Mouse (Mus musculus) testis, adult 2 months (tissue): ENCODE data around the gene Gm44790.

ENCODE experiments used
- CTCF ChIP-seq: fragments of 200-500 bp; IDR thresholded peaks from 2 replicates; pipeline ENCODE4 v1.5.1; 2012; ENCODE audit warnings: low read depth, mild to moderate bottlenecking, inconsistent platforms, low read length, moderate library complexity; ENCODE audit not compliant: control insufficient read depth, insufficient read depth, insufficient replicate concordance
- POLR2A ChIP-seq: fragments of 200-500 bp; IDR thresholded peaks from 2 replicates; pipeline ENCODE4 v1.6.1; 2012; ENCODE audit warnings: low read depth, mild to moderate bottlenecking, inconsistent platforms, low read length, moderate library complexity; ENCODE audit not compliant: control insufficient read depth

GRCm38 (mm10) chr6:86480189-86480831 lies 53.9 kb downstream of the Gm44790 start:
- TF ChIP-seq POLR2A (no peak), CTCF (no peak)
